21 mouse cellular contexts compared by ENCODE assay signal in the genomic region with DNA sequence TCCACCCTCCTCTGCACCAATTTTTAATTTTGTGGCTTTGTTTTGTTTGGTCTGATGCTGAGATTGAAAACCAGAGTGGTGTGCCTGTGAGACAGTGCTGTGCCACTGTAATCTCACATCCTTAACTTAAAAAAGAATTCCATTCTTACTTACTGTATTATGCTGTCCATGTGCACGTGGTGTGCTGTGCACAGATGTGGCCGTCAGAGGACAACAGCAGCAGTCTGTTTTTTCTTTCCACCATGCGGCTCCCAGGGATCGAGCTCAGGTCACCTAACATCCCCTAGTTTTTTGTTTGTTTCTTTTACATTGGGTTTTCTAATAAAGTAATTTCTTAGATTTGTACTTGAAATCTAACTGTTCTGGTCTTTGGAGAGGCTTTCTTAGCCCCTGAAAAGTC. TPM values are rescaled to one million over a fixed set of nuclear protein-coding genes. Genes with fewer than 3 reads are reported as not detected.
"Had no signal": no experiment of that assay in that cellular context is flagged by ENCODE, and none has a peak within 500 bp of the region (broad histone marks: within the 10 kb centered on the region; RNA-seq: fewer than 3 reads in every experiment).

No protein-coding gene starts in this region.

- H3K27me3 ChIP-seq: lung, embryonic 15.5 days; megakaryocyte, embryonic 14.5 days; midbrain, embryonic 13.5 days; midbrain, embryonic 15.5 days; neural tube, embryonic 12.5 days; stomach, embryonic 15.5 days had no signal

- H3K9me3 ChIP-seq: lung, embryonic 15.5 days; megakaryocyte, embryonic 14.5 days; midbrain, embryonic 13.5 days; midbrain, embryonic 15.5 days; stomach, embryonic 15.5 days had no signal

- ATAC-seq: liver, postnatal 0 days; lung, postnatal 0 days; midbrain, embryonic 13.5 days; midbrain, embryonic 15.5 days had no signal

- DNase-seq: liver, postnatal 0 days; lung, adult 2 months; lung, postnatal 14 days; lung, postnatal 36 days; right cerebral cortex, postnatal 14 days; thymus, adult 18-20 months; thymus, postnatal 14 days; thymus, postnatal 36 days had no signal

- H3K9ac ChIP-seq: liver, postnatal 0 days; lung, embryonic 15.5 days; midbrain, embryonic 13.5 days; midbrain, embryonic 15.5 days; neural tube, embryonic 12.5 days; stomach, embryonic 15.5 days had no signal

- H3K27ac ChIP-seq: lung, embryonic 15.5 days; macrophage; midbrain, embryonic 13.5 days; midbrain, embryonic 15.5 days; neural tube, embryonic 12.5 days; stomach, embryonic 15.5 days; stomach, postnatal 0 days had no signal

- H3K36me3 ChIP-seq: midbrain, embryonic 15.5 days had no signal

- H3K4me3 ChIP-seq: lung, embryonic 15.5 days; megakaryocyte, embryonic 14.5 days; midbrain, embryonic 13.5 days; midbrain, embryonic 15.5 days; neural tube, embryonic 12.5 days; stomach, embryonic 15.5 days had no signal

- H3K4me2 ChIP-seq: lung, embryonic 15.5 days; midbrain, embryonic 11.5 days; midbrain, embryonic 13.5 days; midbrain, embryonic 15.5 days; neural tube, embryonic 12.5 days; stomach, embryonic 15.5 days had no signal

RNA-seq across cellular contexts. Expression of a gene that starts 24.6 kb away (rescaled TPM):
- polyA plus RNA-seq: liver, postnatal 0 days; lung, embryonic 15.5 days; macrophage; midbrain, embryonic 11.5 days; midbrain, embryonic 13.5 days; neural tube, embryonic 12.5 days; spleen, adult 2 months; stomach, postnatal 0 days had no signal

RNA-seq across cellular contexts. Expression of a gene that starts 33.8 kb away (rescaled TPM):
- polyA plus RNA-seq: macrophage; midbrain, embryonic 11.5 days; midbrain, embryonic 13.5 days; midbrain, embryonic 15.5 days; midbrain, postnatal 0 days; neural tube, embryonic 14.5 days had no signal

RNA-seq across cellular contexts. Expression of a gene that starts 49.8 kb away (rescaled TPM):
- polyA plus RNA-seq: liver, postnatal 0 days; macrophage; midbrain, embryonic 13.5 days; midbrain, embryonic 15.5 days; midbrain, postnatal 0 days; neural tube, embryonic 14.5 days; spleen, adult 2 months had no signal
